Mouse (Mus musculus) hindbrain, postnatal 0 days (tissue): ENCODE measurements around the gene Gopc. TPM values are rescaled to one million over a fixed set of nuclear protein-coding genes. Genes with fewer than 3 reads are reported as not detected.
"Not testable (repeated sequence)": the region's sequence is repeated elsewhere in the genome, so short reads cannot be mapped to it uniquely, and the experiment has no call there.

ENCODE experiments used
- ATAC-seq: fragments of 200-750 bp; cut with Nextera tagmentation; 2 replicates; pipeline ENCODE4 v1.8.0; 2017; ENCODE audit warnings: mild to moderate bottlenecking, moderate TSS enrichment, moderate library complexity
- DNase-seq: peaks from one replicate; pipeline ENCODE4 v3.0.0-alpha.2; 2015; ENCODE audit warnings: low spot score
- H3K27ac ChIP-seq: fragments of 300-500 bp; sonication (generic); 2 replicates; pipeline ENCODE4 v1.5.1; 2014; ENCODE audit warnings: mild to moderate bottlenecking
- H3K27me3 ChIP-seq: fragments of 300-500 bp; sonication (generic); 2 replicates; pipeline ENCODE4 v1.6.1; 2014; ENCODE audit warnings: low read length, mixed read lengths; ENCODE audit not compliant: insufficient read depth
- H3K36me3 ChIP-seq: fragments of 300-500 bp; sonication (generic); 2 replicates; pipeline ENCODE4 v1.6.1; 2014; ENCODE audit warnings: low read length, mixed read lengths; ENCODE audit not compliant: insufficient read depth
- H3K4me1 ChIP-seq: fragments of 300-500 bp; sonication (generic); 2 replicates; pipeline ENCODE4 v1.6.1; 2014; ENCODE audit warnings: antibody characterized with exemption, low read length, mixed read lengths; ENCODE audit not compliant: insufficient read depth
- H3K4me2 ChIP-seq: fragments of 300-500 bp; sonication (generic); 2 replicates; pipeline ENCODE4 v1.6.1; 2014; ENCODE audit warnings: low read depth, mild to moderate bottlenecking, low read length, moderate library complexity, mixed read lengths
- H3K4me3 ChIP-seq: fragments of 300-500 bp; sonication (generic); 2 replicates; pipeline ENCODE4 v1.5.1; 2014; ENCODE audit warnings: low read length
- H3K9ac ChIP-seq: fragments of 300-500 bp; sonication (generic); replicated peaks from 2 replicates; pipeline ENCODE4 v1.6.1; 2014; ENCODE audit warnings: mild to moderate bottlenecking, low read length, moderate library complexity, mixed read lengths
- H3K9me3 ChIP-seq: fragments of 300-500 bp; sonication (generic); 2 replicates; pipeline ENCODE4 v1.6.1; 2016; ENCODE audit warnings: low read length, mixed read lengths
- CTCF ChIP-seq: IDR thresholded peaks from 2 replicates; pipeline ENCODE4 v1.5.1; 2016; ENCODE audit warnings: antibody characterized with exemption, control low read depth, low read depth
- WGBS: fragments of 180-500 bp; shearing (Covaris S2); extraction: QIAGEN DNeasy Blood & Tissue Kit; methylation state at CpG from one replicate; pipeline ENCODE4 v1.1.7; 2014; 5-methylcytosine and 5-hydroxymethylcytosine counted together
- polyA plus RNA-seq: library from polyadenylated mRNA; unstranded; fragments of >200 nt; fragmentation: Nextera tagmentation; extraction: Ambion mirVana; gene quantifications from 2 replicates; pipeline ENCODE4 v1.2.1, GENCODE M21; 2015
- total RNA-seq: library from RNA; depleted of rRNA; stranded (reverse); fragments of >200 nt; gene quantifications from 2 replicates; pipeline ENCODE4 v1.2.3, GENCODE M21; 2014

Gene Gopc
- total and polyA plus RNA-seq, 2 experiments from 2014 or later: 16.4 to 24.9 TPM

DNA sequence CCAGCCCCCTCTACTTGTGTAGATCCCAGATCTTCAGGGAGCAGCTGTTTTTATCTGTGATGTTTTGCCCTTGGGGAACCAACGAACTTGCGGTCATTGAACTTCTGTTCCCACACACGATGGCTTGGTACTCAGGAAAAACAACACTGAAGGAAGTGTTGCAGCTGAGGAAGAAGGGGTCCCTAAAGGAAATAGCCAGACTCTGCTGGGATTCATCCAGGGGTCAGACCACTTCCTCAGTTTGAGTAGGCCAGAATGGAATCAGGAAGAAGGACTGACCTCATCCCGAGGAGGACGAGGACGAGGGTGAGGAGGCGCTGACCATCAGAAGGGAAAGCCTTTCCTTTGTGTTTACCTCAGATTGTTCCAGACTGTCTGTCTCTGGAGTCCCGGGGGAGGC, 72.7 kb downstream of the Gopc start:
- WGBS: 83% methylated on average over 8 of the region's 8 CpGs
- DNase-seq (no peak), ATAC-seq (no peak)

DNA sequence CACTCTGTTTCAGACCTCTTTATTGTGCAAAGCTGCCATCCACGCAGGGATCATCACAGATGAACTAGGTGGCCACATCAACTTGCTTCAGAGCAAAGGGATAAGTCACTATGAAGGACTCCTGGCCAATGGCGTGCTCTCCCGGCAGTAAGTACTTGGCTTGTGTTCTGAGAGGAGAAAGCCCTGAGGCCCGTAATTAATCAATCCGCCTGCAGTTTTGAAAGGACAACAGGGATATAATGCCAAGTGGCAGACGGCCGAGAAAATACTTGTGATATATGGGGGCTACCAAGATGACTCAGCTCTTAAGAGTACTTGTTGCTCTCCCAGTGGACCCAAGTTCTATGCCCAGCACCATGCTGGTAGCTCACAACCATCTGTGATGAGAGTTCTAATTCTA, 77.3 kb downstream of the Gopc start:
- DNase-seq (peak; percentile 30), ATAC-seq (0 out of 2 replicates have a peak, but pooled peaks have one; percentile 32)
- Histone ChIP-seq H3K36me3 (no peaks in the 10 kb centered on the region), H3K9me3 (no peaks in the 10 kb centered on the region), H3K4me2 (no peak overlapping the region), H3K4me1 (no peaks in the 10 kb centered on the region), H3K9ac (no peak overlapping the region), H3K27ac (no peak overlapping the region), H3K4me3 (no peak overlapping the region), H3K27me3 (no peaks in the 10 kb centered on the region)
- 48% methylated on average over 7 of the region's 7 CpGs for WGBS
- TF ChIP-seq CTCF: no peak

More for the DNA sequence above, 72.7 kb downstream of the Gopc start:
- Histone ChIP-seq H3K4me1 (no peaks in the 10 kb centered on the region), H3K36me3 (no peaks in the 10 kb centered on the region), H3K27ac (no peak overlapping the region), H3K4me2 (no peak overlapping the region), H3K27me3 (no peaks in the 10 kb centered on the region), H3K9me3 (no peaks in the 10 kb centered on the region), H3K9ac (no peak overlapping the region), H3K4me3 (no peak overlapping the region)
- TF ChIP-seq CTCF: no peak

DNA sequence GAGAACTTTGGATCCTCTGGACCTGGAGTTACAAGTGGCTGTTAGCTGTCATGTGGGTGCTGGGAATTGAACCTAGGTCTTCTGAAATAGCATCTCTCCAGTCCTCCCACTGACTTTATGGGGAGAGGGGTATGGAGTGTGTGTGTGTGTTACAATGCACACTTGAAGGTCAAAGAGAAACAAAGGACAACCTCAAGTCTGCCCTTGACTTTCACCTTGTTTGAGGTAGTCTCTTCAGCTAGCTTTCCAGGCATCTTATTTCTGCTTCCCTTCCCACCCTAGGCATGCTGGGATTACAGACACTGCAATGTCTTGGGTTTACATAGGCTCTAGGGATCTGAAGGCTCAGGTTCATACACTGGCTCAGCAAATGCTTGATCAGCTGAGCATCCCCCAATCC, 79.7 kb downstream of the Gopc start:
- Histone ChIP-seq H3K4me1 (no peaks in the 10 kb centered on the region), H3K9me3 (no peaks in the 10 kb centered on the region), H3K9ac (no peak overlapping the region), H3K4me2 (no peak overlapping the region), H3K36me3 (no peaks in the 10 kb centered on the region), H3K27ac (no peak overlapping the region), H3K4me3 (no peak overlapping the region), H3K27me3 (no peaks in the 10 kb centered on the region)
- ATAC-seq (no peak), DNase-seq (no peak)
- TF ChIP-seq CTCF: no peak

DNA sequence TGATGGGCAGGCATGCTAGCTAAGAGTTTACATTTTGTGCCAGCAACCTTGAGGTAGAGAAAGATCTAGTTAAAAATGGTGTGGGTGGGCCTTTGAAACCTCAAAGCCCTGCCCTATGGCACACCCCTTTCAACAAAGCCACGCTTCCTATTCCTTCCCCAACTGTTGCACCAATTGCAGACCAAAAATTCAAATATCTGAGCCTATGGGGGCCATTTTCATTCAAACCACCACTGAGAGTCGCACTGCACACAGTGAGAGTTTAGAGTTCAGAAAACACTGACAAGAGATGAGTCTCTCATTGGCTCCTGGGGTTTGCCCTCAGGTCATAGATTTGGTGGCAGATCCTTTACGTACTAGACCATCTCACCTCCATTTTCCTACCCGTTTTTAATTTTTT, 80.2 kb downstream of the Gopc start:
- WGBS: 95% methylated on average over 4 of the region's 4 CpGs
- no peak for TF ChIP-seq CTCF
- Histone ChIP-seq H3K9me3 (no peaks in the 10 kb centered on the region), H3K27ac (no peak overlapping the region), H3K9ac (no peak overlapping the region), H3K27me3 (no peaks in the 10 kb centered on the region), H3K4me3 (no peak overlapping the region), H3K4me2 (no peak overlapping the region), H3K4me1 (no peaks in the 10 kb centered on the region), H3K36me3 (no peaks in the 10 kb centered on the region)
- ATAC-seq (no peak), DNase-seq (no peak)

DNA sequence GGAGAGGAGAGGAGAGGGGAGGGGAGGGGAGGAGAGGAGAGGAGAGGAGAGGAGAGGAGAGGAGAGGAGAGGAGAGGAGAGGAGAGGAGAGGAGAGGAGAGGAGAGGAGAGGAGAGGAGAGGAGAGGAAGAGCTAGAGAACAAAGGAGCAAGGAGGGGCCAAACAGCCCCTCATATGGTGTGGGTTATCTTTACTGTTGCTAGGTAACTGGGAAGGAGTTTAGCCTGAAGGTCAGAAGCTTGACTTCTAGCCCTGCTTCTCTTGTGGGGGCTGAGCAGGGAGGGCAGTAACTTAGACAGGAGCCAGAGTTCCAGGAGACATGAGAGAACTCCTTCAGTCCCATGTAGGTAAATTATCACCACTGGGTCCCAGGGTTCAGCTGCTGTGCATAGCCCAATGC, 83.4 kb downstream of the Gopc start:
- H3K9ac ChIP-seq, H3K36me3 ChIP-seq, H3K4me1 ChIP-seq, ATAC-seq, H3K9me3 ChIP-seq, DNase-seq, H3K27me3 ChIP-seq, H3K4me2 ChIP-seq, H3K27ac ChIP-seq, H3K4me3 ChIP-seq: not testable (repeated sequence)

DNA sequence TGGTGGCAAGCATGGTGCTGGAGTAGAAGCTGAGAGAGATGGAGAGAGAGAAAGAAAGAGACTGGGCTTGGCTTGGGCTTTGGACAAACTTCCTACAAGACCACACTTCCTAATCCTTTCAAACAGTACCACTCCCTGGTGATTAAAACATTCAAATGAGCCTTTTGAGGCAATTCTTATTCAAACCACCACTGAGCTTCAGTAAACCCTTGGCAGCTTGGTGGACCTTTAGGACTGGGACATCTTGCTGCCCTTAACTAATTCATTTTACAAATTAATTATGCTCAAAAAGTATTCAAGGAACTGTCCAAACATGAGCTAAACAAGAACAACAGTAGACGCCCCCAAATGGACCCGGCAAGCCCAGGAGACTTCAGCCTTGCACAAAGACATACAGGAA, 86.0 kb downstream of the Gopc start:
- no peak overlapping the region for H3K27ac ChIP-seq
- TF ChIP-seq CTCF: no peak
- 78% methylated on average over 2 of the region's 2 CpGs for WGBS
- no peaks in the 10 kb centered on the region for H3K4me1 ChIP-seq
- DNase-seq (no peak), ATAC-seq (no peak)
- H3K4me3 ChIP-seq: no peak overlapping the region
- no peaks in the 10 kb centered on the region for H3K27me3 ChIP-seq
- H3K36me3 ChIP-seq: no peaks in the 10 kb centered on the region
- no peak overlapping the region for H3K4me2 ChIP-seq
- no peaks in the 10 kb centered on the region for H3K9me3 ChIP-seq
- H3K9ac ChIP-seq: no peak overlapping the region

DNA sequence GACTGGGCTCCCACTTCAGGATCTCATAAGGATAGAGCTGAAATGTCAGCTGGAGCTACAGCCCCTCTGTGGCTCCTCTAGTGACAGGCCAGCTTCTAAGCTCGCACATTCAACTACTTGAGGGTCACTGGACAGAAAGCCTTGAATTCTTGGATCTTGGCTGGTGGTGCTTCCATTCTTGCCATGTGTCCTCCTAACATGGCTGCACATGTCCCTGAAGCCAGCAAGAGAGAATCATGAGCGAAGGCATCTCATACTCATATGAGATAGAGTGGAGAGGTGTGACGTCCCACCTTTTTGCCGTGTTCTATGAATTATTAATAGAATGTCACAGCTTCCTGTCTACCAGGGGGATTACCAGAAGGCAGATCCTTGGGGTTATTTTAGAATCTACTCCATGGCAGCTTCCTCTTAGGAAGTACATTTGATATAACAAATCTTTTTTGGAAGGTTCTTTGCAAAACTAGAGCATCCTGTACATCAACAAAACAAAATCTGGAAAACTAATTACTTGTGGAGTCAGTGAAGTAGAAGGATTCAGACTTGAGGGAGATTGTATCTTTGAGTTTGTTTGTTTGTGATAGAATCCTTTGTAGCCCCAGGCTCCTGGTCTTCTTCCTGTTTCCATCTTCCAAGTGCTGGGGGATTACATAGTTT, 87.9 kb downstream of the Gopc start:
- Histone ChIP-seq H3K36me3 (no peaks in the 10 kb centered on the region), H3K27ac (no peak overlapping the region), H3K9me3 (no peaks in the 10 kb centered on the region), H3K4me3 (no peak overlapping the region), H3K27me3 (no peaks in the 10 kb centered on the region), H3K9ac (no peak overlapping the region), H3K4me2 (no peak overlapping the region), H3K4me1 (no peaks in the 10 kb centered on the region)
- no peak for TF ChIP-seq CTCF
- ATAC-seq (no peak), DNase-seq (no peak)
- WGBS: 92% methylated on average over 4 of the region's 4 CpGs

DNA sequence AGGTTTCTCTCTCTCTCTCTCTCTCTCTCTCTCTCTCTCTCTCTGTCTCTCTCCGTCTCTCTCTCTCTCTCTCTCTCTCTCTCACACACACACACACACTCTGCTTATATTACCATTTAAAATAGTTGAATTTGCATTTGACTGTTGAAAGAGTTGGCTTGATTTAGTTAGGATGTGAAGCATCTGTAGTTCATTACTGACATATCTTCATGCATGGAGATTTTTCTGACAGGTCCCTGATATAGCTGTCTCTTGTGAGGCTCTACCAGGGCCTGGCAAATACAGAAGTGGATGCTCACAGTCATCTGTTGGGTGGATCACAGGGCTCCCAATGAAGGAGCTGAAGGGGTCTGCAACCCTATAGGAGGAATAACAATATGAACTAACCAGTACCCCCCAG, 89.5 kb downstream of the Gopc start:
- not testable (repeated sequence) for ATAC-seq
- WGBS: 72% methylated on average over 1 of the region's 1 CpGs

More for the DNA sequence above, 89.5 kb downstream of the Gopc start:
- H3K4me2 ChIP-seq, H3K9me3 ChIP-seq, H3K4me1 ChIP-seq, H3K4me3 ChIP-seq, H3K27me3 ChIP-seq, H3K36me3 ChIP-seq, DNase-seq, H3K27ac ChIP-seq, H3K9ac ChIP-seq: not testable (repeated sequence)
